Mouse (Mus musculus): ENCODE results near the gene Eya3. TPM values are rescaled to one million over a fixed set of nuclear protein-coding genes. Genes with fewer than 3 reads are reported as not detected.
"Not testable (repeated sequence)": the region's sequence is repeated elsewhere in the genome, so short reads cannot be mapped to it uniquely, and the experiment has no call there.

Eya3 gene
- polyA plus RNA-seq, 1 experiment from 2014 or later, result 28.4 TPM

- Histone ChIP-seq H3K4me3 (replicated peaks) (peak within 1 kb of the TSS; percentile 54), H3K9me3 (no peaks in the 10 kb centered on the region), H3K27ac (no peak within 1 kb of the TSS), H3K4me2 (peak within 1 kb of the TSS; percentile 90), H3K4me1 (peaks cover 8% of the 10 kb centered on the region), H3K9ac (peak within 1 kb of the TSS; percentile 70), H3K36me3 (replicated peaks) (peaks cover 9% of the 10 kb centered on the region), H3K27me3 (no peaks in the 10 kb centered on the region)
- ATAC-seq (ENCODE audit: low FRiP score), result peak; percentile 98
- WGBS, result 3% methylated on average over 34 of the region's 34 CpGs
These were observed 93.4 kb downstream of the Eya3 start, which contains the start of gene Xkr8 for GRCm38 (mm10) chr4:132732148-132732684. Xkr8 (minus strand) TSS chr4:132732546.

- Histone ChIP-seq H3K36me3 (replicated peaks) (no peaks in the 10 kb centered on the region; the same call in 1 of the 2 replicates), H3K27me3 (no peaks in the 10 kb centered on the region), H3K9me3 (no peaks in the 10 kb centered on the region), H3K27ac (no peak overlapping the region), H3K4me1 (peaks cover 8% of the 10 kb centered on the region), H3K9ac (no peak overlapping the region), H3K4me2 (no peak overlapping the region), H3K4me3 (replicated peaks) (no peak overlapping the region)
- no peak for ATAC-seq (ENCODE audit: low FRiP score)
- WGBS, result 91% methylated on average over 25 of the region's 25 CpGs
These were observed 94.4 kb downstream of the Eya3 start for GRCm38 (mm10) chr4:132733071-132733770.

- no peak overlapping the region for H3K4me2 ChIP-seq
- H3K27ac ChIP-seq, result no peak overlapping the region
- no peak for ATAC-seq (ENCODE audit: low FRiP score)
- H3K9me3 ChIP-seq, result no peaks in the 10 kb centered on the region
- no peak overlapping the region for H3K4me3 ChIP-seq (replicated peaks)
- 92% methylated on average over 2 of the region's 2 CpGs for WGBS
- H3K27me3 ChIP-seq, result no peaks in the 10 kb centered on the region
- no peaks in the 10 kb centered on the region for H3K36me3 ChIP-seq (replicated peaks)
- no peak overlapping the region for H3K9ac ChIP-seq
- peaks cover 8% of the 10 kb centered on the region for H3K4me1 ChIP-seq
These were observed 96.0 kb downstream of the Eya3 start for GRCm38 (mm10) chr4:132734766-132735165.

- Histone ChIP-seq H3K27ac (no peak overlapping the region), H3K4me3 (replicated peaks) (no peak overlapping the region), H3K4me1 (peaks cover 8% of the 10 kb centered on the region), H3K4me2 (no peak overlapping the region), H3K27me3 (no peaks in the 10 kb centered on the region), H3K9ac (no peak overlapping the region), H3K36me3 (replicated peaks) (no peaks in the 10 kb centered on the region), H3K9me3 (no peaks in the 10 kb centered on the region)
- WGBS, result 78% methylated on average over 2 of the region's 2 CpGs
- ATAC-seq (ENCODE audit: low FRiP score), result no peak
These were observed 96.6 kb downstream of the Eya3 start for GRCm38 (mm10) chr4:132735389-132735788.

- no peaks in the 10 kb centered on the region for H3K36me3 ChIP-seq (replicated peaks)
- 74% methylated on average over 3 of the region's 3 CpGs for WGBS
- H3K4me2 ChIP-seq, result no peak overlapping the region
- H3K9me3 ChIP-seq, result no peaks in the 10 kb centered on the region
- H3K9ac ChIP-seq, result no peak overlapping the region
- ATAC-seq (ENCODE audit: low FRiP score), result no peak
- H3K4me3 ChIP-seq (replicated peaks), result no peak overlapping the region
- no peak overlapping the region for H3K27ac ChIP-seq
- no peaks in the 10 kb centered on the region for H3K27me3 ChIP-seq
- H3K4me1 ChIP-seq, result peaks cover 8% of the 10 kb centered on the region
These were observed 97.1 kb downstream of the Eya3 start for GRCm38 (mm10) chr4:132735894-132736293.

GRCm38 (mm10) chr4:132737154-132737553 is 98.4 kb downstream of the Eya3 start:
- H3K36me3 ChIP-seq (replicated peaks); H3K4me1 ChIP-seq; H3K27me3 ChIP-seq; ATAC-seq (ENCODE audit: low FRiP score); H3K9ac ChIP-seq; H3K4me3 ChIP-seq (replicated peaks); H3K4me2 ChIP-seq; H3K27ac ChIP-seq; H3K9me3 ChIP-seq: not testable (repeated sequence)
- 94% methylated on average over 9 of the region's 9 CpGs for WGBS

- H3K9ac ChIP-seq, result no peak overlapping the region
- H3K9me3 ChIP-seq, result no peaks in the 10 kb centered on the region
- H3K36me3 ChIP-seq (replicated peaks), result no peaks in the 10 kb centered on the region
- no peak overlapping the region for H3K4me3 ChIP-seq (replicated peaks)
- no peak for ATAC-seq (ENCODE audit: low FRiP score)
- 91% methylated on average over 7 of the region's 7 CpGs for WGBS
- H3K27ac ChIP-seq, result no peak overlapping the region
- no peak overlapping the region for H3K4me2 ChIP-seq
- no peaks in the 10 kb centered on the region for H3K27me3 ChIP-seq
- 0 out of 2 replicates have a peak, but pooled peaks cover 9% of the 10 kb centered on the region for H3K4me1 ChIP-seq
These were observed 102.7 kb downstream of the Eya3 start for GRCm38 (mm10) chr4:132741491-132741890.

GRCm38 (mm10) chr4:132743992-132744911 is 105.5 kb downstream of the Eya3 start:
- Histone ChIP-seq H3K27ac (0 out of 2 replicates have a peak overlapping the region, but pooled peaks have one; percentile 19), H3K4me3 (replicated peaks) (no peak overlapping the region), H3K4me2 (no peak overlapping the region), H3K9me3 (no peaks in the 10 kb centered on the region), H3K4me1 (0 out of 2 replicates have a peak, but pooled peaks cover 9% of the 10 kb centered on the region), H3K36me3 (replicated peaks) (no peaks in the 10 kb centered on the region), H3K9ac (no peak overlapping the region), H3K27me3 (no peaks in the 10 kb centered on the region)
- 88% methylated on average over 11 of the region's 11 CpGs for WGBS
- ATAC-seq (ENCODE audit: low FRiP score), result no peak

- H3K27ac ChIP-seq, result no peak overlapping the region
- 90% methylated on average over 9 of the region's 9 CpGs for WGBS
- H3K9me3 ChIP-seq, result no peaks in the 10 kb centered on the region
- no peak overlapping the region for H3K4me3 ChIP-seq (replicated peaks)
- no peaks in the 10 kb centered on the region for H3K36me3 ChIP-seq (replicated peaks)
- H3K4me2 ChIP-seq, result no peak overlapping the region
- H3K27me3 ChIP-seq, result no peaks in the 10 kb centered on the region
- ATAC-seq (ENCODE audit: low FRiP score), result no peak
- no peak overlapping the region for H3K9ac ChIP-seq
- 0 out of 2 replicates have a peak, but pooled peaks cover 9% of the 10 kb centered on the region for H3K4me1 ChIP-seq
These were observed 108.2 kb downstream of the Eya3 start for GRCm38 (mm10) chr4:132746911-132747517.

GRCm38 (mm10) chr4:132747664-132748259 is 109.0 kb downstream of the Eya3 start:
- 0 out of 2 replicates have a peak, but pooled peaks cover 9% of the 10 kb centered on the region for H3K4me1 ChIP-seq
- H3K9ac ChIP-seq, result no peak overlapping the region
- H3K27me3 ChIP-seq, result no peaks in the 10 kb centered on the region
- ATAC-seq (ENCODE audit: low FRiP score), result no peak
- no peaks in the 10 kb centered on the region for H3K9me3 ChIP-seq
- no peak overlapping the region for H3K27ac ChIP-seq
- no peaks in the 10 kb centered on the region for H3K36me3 ChIP-seq (replicated peaks)
- H3K4me2 ChIP-seq, result no peak overlapping the region
- WGBS, result 76% methylated on average over 9 of the region's 9 CpGs
- no peak overlapping the region for H3K4me3 ChIP-seq (replicated peaks)

GRCm38 (mm10) chr4:132748778-132749177 is 110.0 kb downstream of the Eya3 start:
- no peaks in the 10 kb centered on the region for H3K36me3 ChIP-seq (replicated peaks)
- no peak overlapping the region for H3K27ac ChIP-seq
- H3K4me3 ChIP-seq (replicated peaks), result no peak overlapping the region
- H3K4me2 ChIP-seq, result no peak overlapping the region
- H3K27me3 ChIP-seq, result no peaks in the 10 kb centered on the region
- H3K9me3 ChIP-seq, result no peaks in the 10 kb centered on the region
- no peak for ATAC-seq (ENCODE audit: low FRiP score)
- 0 out of 2 replicates have a peak, but pooled peaks cover 8% of the 10 kb centered on the region for H3K4me1 ChIP-seq
- H3K9ac ChIP-seq, result no peak overlapping the region
- WGBS, result 92% methylated on average over 4 of the region's 4 CpGs

Data from forebrain, embryonic 12.5 days (tissue).